Mouse (Mus musculus): ENCODE data around the gene Rhbdd1.

Rhbdd1 gene

DNA sequence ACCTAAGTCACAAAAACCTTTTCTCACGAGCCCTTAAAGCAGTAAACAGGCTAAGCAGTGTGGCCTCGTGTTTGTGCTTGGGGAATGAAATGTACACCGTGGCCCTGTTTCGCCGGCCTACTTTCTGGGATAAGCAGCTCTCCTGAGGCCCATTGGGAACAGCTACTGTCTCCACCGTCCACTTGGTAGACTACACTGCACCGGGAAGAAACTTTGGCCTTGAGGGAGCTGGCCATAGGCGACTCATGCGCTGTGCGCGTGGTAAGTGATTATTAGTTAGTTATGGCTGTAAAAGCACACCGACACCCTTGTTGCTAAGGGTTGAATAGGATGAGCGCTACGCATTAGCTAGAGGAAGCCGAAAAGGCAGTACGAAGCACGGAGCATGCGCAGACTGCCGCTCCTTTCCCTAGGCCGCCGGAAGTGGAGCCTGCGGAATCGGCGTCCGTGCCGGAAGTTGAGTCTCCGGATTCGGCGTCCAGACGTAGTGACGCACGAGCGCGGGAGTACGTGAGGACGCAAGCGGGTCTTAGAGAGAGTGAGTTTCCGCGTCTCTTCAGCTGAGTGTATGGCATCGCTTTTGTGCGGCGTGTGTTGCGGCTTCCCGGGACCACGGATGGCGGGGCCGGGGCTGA is at the start of gene Rhbdd1:
Gene Rhbdd1 (plus strand): TSS at position 342 of the 635 bp plus-strand sequence.
- DNase-seq (ENCODE audit: low read depth, low spot score): peak; percentile 86

DNA sequence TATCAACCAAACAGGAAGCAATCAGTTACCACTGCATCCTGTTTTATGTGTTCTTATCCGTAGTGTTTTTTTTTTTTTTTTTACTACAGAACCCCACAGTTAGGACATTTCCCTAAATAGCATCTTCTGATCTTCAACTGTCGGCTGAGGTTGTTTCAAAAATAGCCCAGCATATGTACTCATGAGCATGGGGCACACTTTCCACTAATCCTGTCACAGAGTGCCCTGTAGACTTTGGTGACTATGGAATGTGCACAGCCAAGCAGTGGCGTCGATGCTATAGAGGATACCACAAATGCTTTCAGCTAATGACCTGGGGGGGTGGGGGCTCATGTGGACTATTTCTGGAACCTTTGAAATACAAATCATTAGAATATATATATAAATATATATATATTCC is 48.7 kb upstream of the Rhbdd1 start:
- DNase-seq (ENCODE audit: low read depth, low spot score): no peak

DNA sequence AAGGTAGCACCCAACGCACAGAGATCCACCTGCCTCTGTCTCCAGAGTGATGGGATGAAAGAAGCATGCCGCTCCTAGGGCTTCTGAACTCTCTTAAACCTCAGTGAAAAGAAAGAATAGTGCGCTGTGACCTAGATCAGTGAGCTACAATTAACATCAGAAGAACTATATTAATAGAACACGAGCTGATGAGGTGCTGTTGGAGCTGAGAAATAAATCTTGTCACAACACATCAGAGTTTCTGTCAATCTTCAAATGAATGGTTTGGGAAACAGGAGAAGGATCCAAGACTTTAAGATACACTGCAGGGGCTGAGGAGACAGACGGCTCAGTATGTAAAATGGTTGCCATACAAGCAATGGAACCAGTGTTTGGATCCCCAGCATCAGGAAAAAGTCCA is 44.0 kb upstream of the Rhbdd1 start:
- no peak for DNase-seq (ENCODE audit: low read depth, low spot score)

DNA sequence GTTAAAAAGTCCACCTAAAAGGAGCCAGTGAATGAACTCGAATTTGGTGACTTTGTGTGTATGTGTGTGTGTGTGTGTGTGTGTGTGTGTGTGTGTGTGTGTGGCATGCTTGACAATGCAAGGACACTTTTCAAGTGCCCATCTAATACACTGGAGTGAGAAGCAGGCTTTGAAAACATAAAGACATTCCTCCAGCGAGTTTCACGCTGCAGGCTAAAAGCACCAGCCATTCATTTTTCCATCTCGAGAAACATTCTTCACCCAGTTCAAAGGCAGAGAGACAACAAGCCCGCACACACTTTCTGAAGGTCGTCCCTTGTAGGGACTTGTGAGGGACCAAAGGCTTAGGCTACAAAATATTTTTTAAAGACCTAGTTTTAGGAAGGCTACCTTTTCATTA is 42.7 kb upstream of the Rhbdd1 start:
- no peak for DNase-seq (ENCODE audit: low read depth, low spot score)

DNA sequence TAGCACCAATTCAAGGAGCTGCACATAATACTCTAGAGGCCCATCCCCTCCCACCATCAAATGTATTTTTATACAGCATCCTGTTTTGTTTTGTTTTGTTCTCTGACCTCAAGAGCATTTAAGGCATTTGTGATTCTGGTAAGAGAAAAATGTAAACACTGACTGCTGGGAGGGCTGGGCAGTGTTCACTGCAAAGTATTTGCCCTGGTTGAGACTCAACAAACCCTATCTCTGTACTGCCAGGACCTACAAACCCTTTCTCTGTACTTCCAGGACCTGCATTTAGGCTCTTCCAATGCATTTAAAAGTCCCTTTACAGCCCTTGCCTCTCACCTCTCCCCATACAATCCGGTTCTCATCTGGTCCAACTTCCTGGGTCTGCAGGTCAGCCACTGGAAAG is 41.9 kb upstream of the Rhbdd1 start:
- DNase-seq (ENCODE audit: low read depth, low spot score): no peak

DNA sequence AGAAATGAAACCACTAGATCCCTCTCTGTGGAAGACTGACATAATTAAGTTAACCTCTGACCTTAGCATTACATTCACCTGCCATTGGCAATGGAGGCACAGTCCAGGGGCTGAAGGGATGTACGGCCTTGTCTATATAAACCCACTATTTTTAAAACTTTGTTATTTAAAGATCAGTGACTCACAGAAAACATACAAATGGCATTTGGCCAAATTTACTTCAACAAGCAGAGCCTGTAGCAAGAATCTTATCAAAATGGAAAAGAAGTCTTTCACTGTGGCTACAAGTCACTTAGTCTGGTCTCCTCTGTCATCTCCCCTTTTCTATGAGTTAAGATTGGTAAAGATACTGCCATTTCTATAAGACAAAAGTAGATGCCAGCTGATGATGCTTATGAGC is 36.5 kb upstream of the Rhbdd1 start:
- DNase-seq (ENCODE audit: low read depth, low spot score): no peak

DNA sequence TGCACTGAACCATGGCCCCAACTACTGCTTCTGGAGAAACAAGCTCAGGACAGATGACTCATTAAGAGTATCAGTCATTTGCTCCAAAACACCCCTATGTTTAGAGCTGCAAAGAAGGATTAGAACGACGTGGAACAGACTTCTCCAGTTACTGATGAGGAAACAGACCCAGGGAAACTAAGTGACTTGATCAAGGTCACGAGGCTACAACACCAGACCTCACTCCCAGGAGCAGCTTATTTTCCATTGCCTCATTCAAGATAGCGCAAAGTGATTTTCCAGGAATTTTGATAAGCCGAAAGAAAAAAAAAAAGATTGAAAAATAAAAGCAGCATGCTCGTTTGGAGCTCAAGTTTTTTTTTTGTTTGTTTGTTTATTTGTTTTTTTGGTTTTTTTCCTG is 34.4 kb upstream of the Rhbdd1 start:
- no peak for DNase-seq (ENCODE audit: low read depth, low spot score)

DNA sequence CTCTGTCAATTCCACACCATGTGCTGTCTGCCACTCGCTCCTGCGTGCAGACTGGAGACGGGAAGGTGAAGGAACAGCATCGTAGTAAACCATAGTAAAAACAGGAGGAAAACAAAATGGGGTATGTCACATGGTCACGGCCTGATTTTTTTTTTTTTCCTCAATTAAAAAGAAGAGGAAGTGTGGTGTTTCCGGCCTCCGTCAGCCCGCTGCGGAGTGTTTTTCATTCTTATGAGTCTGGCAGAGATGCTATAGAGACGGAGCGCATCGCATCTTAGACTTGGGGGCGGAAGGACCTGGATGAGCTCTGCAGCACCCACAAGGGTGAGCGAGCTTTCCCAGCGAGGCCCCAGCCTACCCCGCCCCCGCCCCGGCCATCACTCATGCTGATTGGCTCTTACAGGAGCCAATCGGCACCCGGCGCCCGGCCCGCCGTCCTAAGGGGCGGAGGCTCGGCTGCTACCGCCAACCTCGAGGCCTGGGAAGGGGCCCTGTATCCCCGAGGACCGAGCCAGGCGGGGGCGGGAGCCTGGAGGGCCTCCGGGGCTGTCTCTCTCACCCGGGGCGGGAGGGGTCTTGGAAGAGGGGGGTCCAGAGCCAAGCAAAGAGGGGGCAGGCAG is 33.1 kb upstream of the Rhbdd1 start:
- no peak for DNase-seq (ENCODE audit: low read depth, low spot score)

DNA sequence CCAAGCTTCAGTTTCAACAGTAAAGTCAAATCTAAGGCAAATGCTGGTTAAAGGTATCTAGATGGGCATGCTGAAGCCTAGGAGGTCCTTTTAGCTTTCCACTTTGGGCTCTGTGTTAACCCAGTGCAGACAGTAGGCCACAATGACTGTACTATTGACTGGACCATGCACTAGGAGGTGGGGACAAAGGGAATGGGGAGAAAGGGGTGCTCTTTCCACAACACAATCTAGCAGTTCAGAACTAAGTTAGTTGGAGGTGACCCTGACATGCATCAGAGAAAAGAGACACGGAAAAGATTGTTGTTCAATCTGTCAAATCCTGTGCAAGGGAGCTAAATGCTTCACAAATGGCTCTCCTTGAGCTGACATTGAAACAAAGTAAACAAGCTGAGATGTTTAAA is 32.4 kb upstream of the Rhbdd1 start:
- DNase-seq (ENCODE audit: low read depth, low spot score): no peak

DNA sequence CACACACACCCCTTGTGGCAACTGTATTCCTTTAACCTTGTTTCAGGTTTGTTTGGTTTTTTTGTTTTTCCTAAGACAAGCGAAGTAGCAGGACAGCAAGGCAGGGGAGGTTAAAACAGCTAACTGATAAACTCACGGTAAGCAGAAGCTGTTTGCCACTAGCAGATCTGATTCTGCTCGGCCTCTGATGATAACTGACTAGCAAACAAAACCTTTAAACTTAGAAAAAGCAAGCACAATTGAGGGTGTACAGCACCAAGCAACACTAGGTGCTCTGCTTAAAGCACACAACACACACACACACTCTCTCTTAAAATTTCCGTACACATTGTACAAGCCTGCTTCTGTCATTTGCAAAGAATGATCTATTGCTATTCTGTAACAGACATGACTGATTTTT is 31.8 kb upstream of the Rhbdd1 start:
- no peak for DNase-seq (ENCODE audit: low read depth, low spot score)

DNA sequence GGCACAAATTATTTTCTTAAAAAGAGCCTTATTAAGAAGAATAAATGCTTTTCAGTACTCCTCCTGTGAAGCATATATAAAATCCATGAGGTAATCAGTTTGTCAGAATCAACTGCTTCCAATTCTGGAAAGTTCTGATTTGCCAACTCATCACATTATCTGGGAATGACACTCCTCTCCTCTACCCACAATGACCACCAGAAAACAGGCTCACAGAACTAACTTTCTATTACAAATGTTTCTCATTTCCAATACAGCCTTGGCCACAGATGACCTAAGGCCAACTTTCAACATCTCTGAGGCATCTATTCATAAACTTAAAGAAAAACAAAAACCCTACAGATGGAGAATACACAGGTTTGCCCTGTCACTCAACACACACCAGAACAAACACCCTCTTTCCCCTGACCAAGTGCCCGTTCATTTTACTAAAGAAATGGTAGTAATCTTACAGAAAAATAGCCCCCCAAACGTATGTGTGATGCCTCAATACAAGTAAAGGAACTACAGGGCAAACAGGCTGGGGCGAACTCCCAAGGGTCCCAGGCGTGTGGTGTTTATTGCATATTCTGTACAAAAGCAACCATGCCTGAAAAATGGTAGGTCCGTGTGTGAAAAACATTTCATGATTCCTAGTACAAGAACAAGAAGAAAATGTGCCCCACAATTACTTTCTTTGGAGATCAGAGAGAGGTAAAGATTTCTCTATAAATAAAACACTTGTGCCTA is 30.6 kb upstream of the Rhbdd1 start:
- no peak for DNase-seq (ENCODE audit: low read depth, low spot score)

DNA sequence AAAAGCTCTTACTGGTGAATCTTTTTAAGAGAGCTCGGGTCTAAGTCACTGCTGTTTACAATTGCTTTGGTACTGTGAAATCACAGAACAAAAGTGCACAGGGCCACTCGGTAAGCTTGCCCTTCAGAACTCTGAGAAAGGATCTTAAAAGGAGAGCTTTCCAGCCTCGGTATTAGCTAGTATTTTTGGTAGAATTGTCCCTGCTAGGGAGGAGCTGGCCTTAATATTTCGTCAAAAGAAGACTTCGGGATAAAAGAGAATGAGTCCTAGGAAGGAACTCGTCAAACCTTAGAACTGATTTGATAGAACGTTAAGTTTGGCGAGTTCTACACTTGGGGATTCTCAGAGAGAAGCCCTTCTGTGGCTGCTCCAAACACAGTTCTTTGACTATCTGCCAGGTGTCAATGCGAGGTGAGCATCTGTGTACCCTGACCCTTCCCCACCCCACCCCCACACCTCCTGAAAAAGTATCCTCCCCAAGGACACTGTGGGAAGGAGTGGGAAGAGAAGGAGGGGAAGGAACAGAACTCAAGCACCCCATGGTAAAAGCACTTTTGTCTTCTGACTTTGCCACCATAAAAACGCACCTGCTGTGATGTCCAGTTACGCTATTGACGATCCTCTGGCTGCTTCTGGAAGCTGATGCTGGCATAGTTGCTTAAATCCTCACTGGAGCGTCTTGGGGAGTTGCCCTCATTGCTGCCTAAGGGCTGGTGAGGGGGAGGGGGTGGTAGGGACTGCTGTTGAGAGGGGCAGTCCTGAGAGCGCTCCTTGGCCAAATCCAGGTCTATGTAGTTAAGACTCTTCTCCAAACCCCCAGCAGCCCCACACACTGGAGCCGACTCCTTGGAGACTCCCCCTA is 29.8 kb upstream of the Rhbdd1 start:
- DNase-seq (ENCODE audit: low read depth, low spot score): no peak

DNA sequence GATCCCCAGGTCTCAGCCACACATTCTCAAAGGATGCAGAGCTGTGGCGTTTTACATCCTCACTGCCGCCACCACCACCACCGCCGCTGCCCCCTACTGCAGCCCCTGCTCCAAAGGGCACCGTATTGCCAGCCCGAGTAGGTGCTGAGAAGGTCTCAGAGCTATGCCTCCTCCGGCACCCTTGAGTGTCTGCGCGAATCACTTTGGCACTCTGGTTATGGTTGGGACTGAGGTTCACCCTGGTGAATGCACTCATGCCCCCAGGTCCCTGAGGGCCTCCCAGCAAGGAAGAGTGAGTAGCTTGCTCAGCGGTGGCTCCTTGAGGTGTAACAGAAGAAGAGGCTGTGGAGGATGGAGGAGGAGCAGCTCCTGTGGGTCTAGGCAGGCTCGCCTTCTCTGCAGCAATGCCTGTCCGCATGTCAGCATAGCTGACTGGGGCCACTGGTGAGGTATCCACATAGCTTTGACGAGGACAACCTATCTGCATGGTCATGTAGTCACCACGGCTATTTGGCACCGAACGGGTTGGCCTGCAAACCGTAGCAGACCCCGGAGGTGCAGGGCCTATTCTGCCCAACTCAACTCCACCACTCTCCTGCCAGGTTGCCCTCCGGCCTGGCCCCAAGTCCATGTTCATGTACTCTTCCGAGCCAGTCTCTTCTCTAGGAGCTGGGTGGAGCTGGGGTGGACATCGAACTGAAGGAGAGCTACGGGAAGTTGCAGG is 29.0 kb upstream of the Rhbdd1 start:
- DNase-seq (ENCODE audit: low read depth, low spot score): no peak

DNA sequence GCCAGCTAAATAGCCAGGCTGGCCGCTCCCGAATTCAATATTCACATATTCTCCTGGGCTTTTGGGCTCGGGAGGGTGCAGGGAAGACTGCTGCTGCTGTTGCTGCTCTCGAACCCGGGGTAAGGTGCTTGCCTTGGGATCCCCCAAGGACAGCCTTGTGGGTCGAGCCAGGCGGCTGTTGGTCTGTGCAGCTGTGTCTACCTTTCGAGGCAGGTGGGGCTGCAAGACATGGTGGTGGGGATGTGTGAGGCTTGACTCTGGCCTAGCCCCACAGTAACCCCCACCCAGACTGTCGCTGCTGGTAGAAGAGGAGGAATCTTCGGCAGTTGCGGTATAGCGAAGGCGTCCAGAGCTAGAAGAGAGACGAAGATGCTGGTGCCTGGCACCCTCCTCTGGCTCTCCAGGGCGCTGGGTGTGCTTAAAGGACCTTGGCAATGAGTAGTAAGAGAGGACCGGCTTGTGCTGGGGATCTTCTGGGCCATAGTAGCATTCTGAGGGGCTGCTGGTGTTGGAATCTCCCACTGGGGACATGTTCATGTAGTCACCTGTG is 28.4 kb upstream of the Rhbdd1 start:
- DNase-seq (ENCODE audit: low read depth, low spot score): no peak

DNA sequence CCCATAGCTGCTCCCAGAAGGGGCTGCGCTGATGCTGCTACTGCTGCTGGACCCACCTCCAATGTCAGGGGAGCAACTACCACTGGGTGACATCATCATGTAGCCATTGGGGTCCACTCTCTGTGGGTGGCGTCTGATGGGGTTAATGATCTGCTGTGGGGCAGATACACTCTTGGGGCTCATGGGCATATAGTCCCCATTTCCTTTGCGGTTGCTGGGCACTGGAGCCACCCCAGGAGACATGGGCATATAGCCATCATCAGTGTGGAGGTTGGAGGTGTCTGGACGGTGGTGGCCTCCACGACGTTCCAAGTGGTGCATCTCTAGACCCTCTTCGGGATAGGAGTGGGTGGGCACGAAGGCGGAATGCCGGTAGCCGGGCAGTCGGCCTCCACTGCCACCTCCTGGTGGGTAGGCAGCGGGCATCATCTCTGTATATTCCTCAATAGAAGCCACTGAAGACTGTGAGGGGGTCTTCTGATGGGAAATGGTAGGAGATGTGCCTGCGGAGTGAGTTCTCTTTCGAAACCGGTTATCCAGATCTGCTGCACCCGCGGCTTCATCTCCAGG is 27.7 kb upstream of the Rhbdd1 start:
- DNase-seq (ENCODE audit: low read depth, low spot score): no peak

DNA sequence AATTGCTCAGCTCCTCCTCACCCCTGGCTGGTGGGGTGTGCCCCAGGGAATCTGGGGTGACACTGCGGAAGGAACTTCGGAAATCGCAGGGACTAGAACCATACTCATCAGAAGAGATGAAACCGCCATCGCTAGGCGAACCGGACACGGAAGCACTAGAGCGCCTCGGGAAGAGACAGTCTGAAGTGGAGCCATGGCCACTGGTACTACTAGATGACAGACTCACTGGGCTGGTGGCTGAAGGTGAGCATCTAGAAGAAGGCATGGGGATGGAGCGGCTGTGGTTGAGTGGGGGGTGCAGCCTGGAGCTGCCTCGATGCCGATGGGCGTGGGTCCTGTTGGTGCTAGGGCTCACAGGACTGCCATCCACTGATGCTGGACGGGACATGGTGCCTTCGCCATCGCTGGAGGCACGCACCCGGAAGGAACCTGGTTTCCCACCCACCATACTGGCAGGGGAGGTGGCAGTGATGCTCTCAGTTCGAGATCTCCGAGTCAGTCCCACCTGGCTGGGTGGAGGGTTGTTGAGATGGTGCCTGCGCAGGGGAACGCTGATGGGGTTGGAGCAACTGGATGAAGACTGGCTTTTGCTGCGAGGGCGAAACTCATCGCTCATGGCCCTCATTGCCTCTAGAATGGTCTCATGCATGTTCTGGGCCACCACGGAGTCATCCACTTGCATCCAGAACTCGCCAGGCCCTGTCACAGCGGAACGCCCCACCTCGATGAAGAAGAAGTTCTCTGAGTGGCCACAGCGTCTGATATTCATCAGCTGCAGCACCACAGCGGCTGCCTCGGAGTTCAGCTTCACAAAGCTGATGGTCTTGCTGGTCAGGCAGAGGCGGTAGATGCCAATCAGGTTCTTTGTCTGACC is 26.9 kb upstream of the Rhbdd1 start:
- DNase-seq (ENCODE audit: low read depth, low spot score): no peak

DNA sequence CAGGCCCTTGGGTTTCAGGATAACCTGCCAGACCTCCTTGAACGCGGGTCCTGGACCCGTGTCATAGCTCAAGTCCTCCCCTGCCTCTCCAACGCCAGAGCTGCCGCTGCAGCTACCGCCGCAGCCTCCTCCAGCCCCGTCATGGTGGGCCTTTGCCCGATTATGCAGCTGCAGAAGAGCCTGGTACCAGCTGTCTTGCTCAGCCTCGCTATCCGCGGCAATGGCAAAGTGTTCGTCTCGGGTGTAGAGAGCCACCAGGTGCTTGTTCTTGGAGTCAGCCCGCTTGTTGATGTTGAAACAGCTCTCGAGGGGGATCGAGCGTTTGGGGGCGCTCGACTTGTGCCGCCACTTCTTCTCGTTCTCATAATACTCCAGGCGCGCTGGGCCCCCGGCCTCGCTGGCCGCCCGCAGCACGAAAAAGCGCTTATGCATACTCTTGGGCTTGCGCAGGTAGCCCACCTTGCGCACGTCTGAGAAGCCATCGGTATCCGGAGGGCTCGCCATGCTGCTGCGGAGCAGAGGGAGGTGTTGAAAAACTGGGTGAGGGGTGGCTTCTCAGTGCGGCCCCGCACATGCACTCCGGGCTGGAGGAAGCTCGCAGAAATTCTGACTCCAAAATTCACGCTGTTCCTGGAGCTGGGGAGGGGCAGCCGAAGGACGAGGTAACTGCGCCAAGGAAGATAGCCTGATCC is 26.1 kb upstream of the Rhbdd1 start:
- no peak for DNase-seq (ENCODE audit: low read depth, low spot score)

DNA sequence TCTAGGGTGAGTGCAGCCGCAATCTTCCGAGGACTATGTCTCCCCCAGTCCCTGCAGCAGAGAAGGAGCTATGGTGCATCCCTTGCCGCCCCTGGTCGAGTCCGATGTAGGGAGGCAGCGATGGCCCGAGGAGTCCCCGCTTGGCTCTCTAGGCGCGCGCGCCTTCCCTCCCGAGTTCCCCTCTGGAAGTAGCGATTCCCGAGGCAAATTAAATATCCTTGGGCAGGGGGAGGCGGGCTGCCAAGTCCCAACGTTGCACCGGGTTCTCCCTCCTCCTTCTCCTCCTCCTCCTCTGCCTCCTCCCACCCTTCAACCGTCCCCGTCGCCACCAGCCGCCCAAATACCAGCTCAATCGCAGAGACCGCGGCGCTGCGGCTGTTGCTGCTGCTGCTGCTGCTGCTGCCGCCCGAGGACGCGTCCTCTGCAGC is 25.5 kb upstream of the Rhbdd1 start:
- DNase-seq (ENCODE audit: low read depth, low spot score): no peak

DNA sequence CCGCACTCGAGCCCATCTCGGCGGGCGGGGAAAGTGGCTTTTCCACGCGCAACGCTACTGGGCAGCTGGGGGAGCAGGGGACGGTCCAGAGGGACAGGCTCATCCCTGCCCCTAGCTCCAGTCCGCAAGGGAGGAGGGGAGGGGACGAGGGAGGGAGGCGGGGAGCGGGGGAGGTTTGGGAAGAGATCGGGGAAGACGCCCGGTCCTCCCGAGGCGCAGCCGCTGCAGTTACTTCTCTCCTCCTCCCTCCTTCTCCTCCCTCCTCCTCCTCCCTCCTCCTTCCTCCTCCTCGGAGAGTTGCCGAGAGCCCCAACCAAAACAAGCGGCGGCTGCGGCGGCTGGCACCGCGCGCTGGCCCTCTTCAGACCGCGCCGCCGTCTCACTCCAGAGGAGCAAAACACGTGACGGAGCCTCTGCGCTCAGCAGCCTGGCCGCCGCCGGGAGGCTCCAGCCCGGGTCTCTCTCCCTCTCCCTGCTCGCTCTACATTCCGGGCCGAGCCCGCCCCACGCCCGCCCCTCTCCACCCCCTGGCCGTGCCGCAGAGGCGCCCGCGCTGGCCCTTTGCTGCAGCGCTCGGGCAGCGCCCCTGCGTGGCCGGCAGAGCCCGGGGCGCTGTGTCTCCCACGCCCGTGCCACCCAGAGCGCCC is 25.0 kb upstream of the Rhbdd1 start, which contains the start of gene Irs1:
Gene Irs1 (minus strand): TSS at position 266 of the 647 bp plus-strand sequence.
- DNase-seq (ENCODE audit: low read depth, low spot score): no peak

Measured in WW6 (cell line).